24 mouse cellular contexts compared by ENCODE assay signal in genomic region chr11:43098795-43099425, GRCm38 (mm10). TPM values are rescaled to one million over a fixed set of nuclear protein-coding genes. Genes with fewer than 3 reads are reported as not detected.
DNase-seq lines count a peak whose midpoint lies in the region; ATAC-seq and TF ChIP-seq lines count a peak whose summit lies in the region.
"Had no signal": no experiment of that assay in that cellular context is flagged by ENCODE, and none has a peak within 500 bp of the region (broad histone marks: within the 10 kb centered on the region; RNA-seq: fewer than 3 reads in every experiment).

No protein-coding gene starts in this region.

- 82% methylated on average over 7 of the region's 7 CpGs for WGBS in hindbrain, embryonic 14.5 days
- WGBS in hindbrain, embryonic 10.5 days: 82% methylated on average over 7 of the region's 7 CpGs
- 61% methylated on average over 7 of the region's 7 CpGs for WGBS in forebrain, embryonic 12.5 days
- WGBS in forebrain, postnatal 0 days: 41% methylated on average over 7 of the region's 7 CpGs

- no peak overlapping the region for H3K27ac ChIP-seq in hindbrain, embryonic 14.5 days
- no peak overlapping the region for H3K27ac ChIP-seq in hindbrain, embryonic 10.5 days
- H3K27ac ChIP-seq in left cerebral cortex, adult 2 months: peak overlapping the region; percentile 56
- no peak overlapping the region for H3K27ac ChIP-seq in forebrain, embryonic 12.5 days
- H3K27ac ChIP-seq in forebrain, postnatal 0 days (ENCODE audit: low read depth, low read length): peak overlapping the region; percentile 21; the same call in 1 of the 2 replicates
- H3K27ac ChIP-seq: intestine, embryonic 15.5 days; liver, embryonic 12.5 days had no signal

- no peaks in the 10 kb centered on the region for H3K36me3 ChIP-seq in hindbrain, embryonic 14.5 days (replicated peaks; ENCODE audit: control insufficient read depth, insufficient read depth)
- H3K36me3 ChIP-seq in hindbrain, embryonic 10.5 days: no peaks in the 10 kb centered on the region
- H3K36me3 ChIP-seq in forebrain, embryonic 12.5 days (replicated peaks): no peaks in the 10 kb centered on the region
- no peaks in the 10 kb centered on the region for H3K36me3 ChIP-seq in forebrain, postnatal 0 days (ENCODE audit: insufficient read depth)
- H3K36me3 ChIP-seq: intestine, embryonic 15.5 days; liver, embryonic 12.5 days had no signal

- intact Hi-C loops in left cerebral cortex, adult 2 months (cut with DNase I): loop anchor here (5.0 to 10.0 kb wide), 4 partner anchors 88 to 917 kb away; partner anchors contain the start of gene Gabra1
- intact Hi-C loops in left cerebral cortex, postnatal 36 days (cut with DNase I): loop anchor here (10.0 kb wide), 1 partner anchor 294 kb away; no protein-coding TSS in a partner anchor

- no peaks in the 10 kb centered on the region for H3K4me1 ChIP-seq in hindbrain, embryonic 14.5 days (replicated peaks; ENCODE audit: control insufficient read depth, insufficient read depth, low read length)
- H3K4me1 ChIP-seq in hindbrain, embryonic 10.5 days (replicated peaks): no peaks in the 10 kb centered on the region
- no peaks in the 10 kb centered on the region; the same call in 1 of the 2 replicates for H3K4me1 ChIP-seq in forebrain, embryonic 12.5 days
- H3K4me1 ChIP-seq in forebrain, postnatal 0 days (ENCODE audit: insufficient read depth): no peaks in the 10 kb centered on the region
- H3K4me1 ChIP-seq: intestine, embryonic 15.5 days; liver, embryonic 12.5 days had no signal

- no peak overlapping the region for H3K9ac ChIP-seq in hindbrain, embryonic 14.5 days
- no peak overlapping the region for H3K9ac ChIP-seq in forebrain, embryonic 12.5 days
- H3K9ac ChIP-seq in forebrain, postnatal 0 days: no peak overlapping the region
- H3K9ac ChIP-seq: intestine, embryonic 15.5 days; liver, embryonic 12.5 days had no signal

- ATAC-seq in hindbrain, embryonic 14.5 days (ENCODE audit: low FRiP score): peak; percentile 55; the same call in 1 of the 2 replicates
- ATAC-seq in forebrain, embryonic 12.5 days (ENCODE audit: low FRiP score): peak; percentile 73; the same call in 1 of the 2 replicates
- ATAC-seq in forebrain, postnatal 0 days: peak; percentile 69
- ATAC-seq in megakaryocyte-erythroid progenitor cell, adult 5-6 weeks (replicated peaks; ENCODE audit: low FRiP score, low TSS enrichment, poor library complexity, severe bottlenecking): no peak
- ATAC-seq: intestine, embryonic 15.5 days; liver, embryonic 12.5 days had no signal

- no peak overlapping the region for H3K4me2 ChIP-seq in hindbrain, embryonic 14.5 days (replicated peaks)
- no peak overlapping the region for H3K4me2 ChIP-seq in forebrain, embryonic 12.5 days
- H3K4me2 ChIP-seq in forebrain, postnatal 0 days (ENCODE audit: low read depth): no peak overlapping the region
- H3K4me2 ChIP-seq: intestine, embryonic 15.5 days; liver, embryonic 12.5 days had no signal

- no peaks in the 10 kb centered on the region for H3K27me3 ChIP-seq in hindbrain, embryonic 14.5 days (ENCODE audit: control insufficient read depth, insufficient read depth, low read length)
- no peaks in the 10 kb centered on the region for H3K27me3 ChIP-seq in hindbrain, embryonic 10.5 days (ENCODE audit: insufficient read depth, poor library complexity, severe bottlenecking)
- no peaks in the 10 kb centered on the region for H3K27me3 ChIP-seq in forebrain, embryonic 12.5 days
- no peaks in the 10 kb centered on the region for H3K27me3 ChIP-seq in forebrain, postnatal 0 days (ENCODE audit: insufficient read depth, low read length)
- H3K27me3 ChIP-seq: intestine, embryonic 15.5 days; liver, embryonic 12.5 days had no signal

- no peaks in the 10 kb centered on the region for H3K9me3 ChIP-seq in hindbrain, embryonic 14.5 days (ENCODE audit: control insufficient read depth, low read length)
- no peaks in the 10 kb centered on the region for H3K9me3 ChIP-seq in hindbrain, embryonic 10.5 days
- H3K9me3 ChIP-seq in forebrain, embryonic 12.5 days: no peaks in the 10 kb centered on the region
- no peaks in the 10 kb centered on the region for H3K9me3 ChIP-seq in forebrain, postnatal 0 days (ENCODE audit: low read length)
- H3K9me3 ChIP-seq: intestine, embryonic 15.5 days; liver, embryonic 12.5 days had no signal

- peak; percentile 25 for DNase-seq in hindbrain, embryonic 14.5 days (ENCODE audit: low spot score)
- no peak for DNase-seq in hindbrain, embryonic 10.5 days (ENCODE audit: low spot score)
- DNase-seq in left cerebral cortex, adult 2 months (ENCODE audit: extremely low spot score in 1 of 2, low spot score in 2 of 2): peak in 1 of 2 experiments; percentile 24
- no peak for DNase-seq in left cerebral cortex, postnatal 36 days (ENCODE audit: low spot score in 2 of 2)
- no peak for DNase-seq in forebrain, postnatal 0 days
- no peak for DNase-seq in lung, postnatal 10 days
- DNase-seq: adrenal gland, postnatal 25 days; B cell, adult 2 months; cerebellum, adult 18-20 months; cerebellum, postnatal 25 days; embryo, embryonic 11 days; gastrocnemius, postnatal 10 days; heart, adult 18-20 months; heart, postnatal 36 days; kidney, adult 9 months; kidney, postnatal 36 days; lung, adult 2 months; lung, postnatal 36 days; thymus, postnatal 36 days had no signal

- no peak overlapping the region for H3K4me3 ChIP-seq in hindbrain, embryonic 14.5 days (replicated peaks; ENCODE audit: low read length)
- H3K4me3 ChIP-seq in hindbrain, embryonic 10.5 days: no peak overlapping the region
- no peak overlapping the region for H3K4me3 ChIP-seq in left cerebral cortex, adult 2 months
- no peak overlapping the region for H3K4me3 ChIP-seq in forebrain, embryonic 12.5 days (replicated peaks)
- H3K4me3 ChIP-seq in forebrain, postnatal 0 days (ENCODE audit: low read depth, low read length): no peak overlapping the region
- H3K4me3 ChIP-seq: intestine, embryonic 15.5 days; liver, embryonic 12.5 days had no signal

- TF ChIP-seq CTCF in left cerebral cortex, adult 2 months (IDR thresholded peaks at IDR 0.05): no peak
- TF ChIP-seq CTCF in forebrain, postnatal 0 days (IDR thresholded peaks at IDR 0.05; ENCODE audit: low read depth): no peak

RNA-seq across cellular contexts. Expression of gene Atp10b, which starts 50.8 kb away (rescaled TPM):
- 0.46 and 0.59 TPM in 2 replicates for polyA plus RNA-seq in hindbrain, embryonic 14.5 days (2014; fragmentation: Nextera tagmentation; extraction: Ambion mirVana)
- 0.34 and 0.41 TPM in 2 replicates for polyA plus RNA-seq in hindbrain, embryonic 10.5 days (2016; fragmentation: Nextera tagmentation; extraction: Ambion mirVana)
- total RNA-seq in left cerebral cortex, adult 2 months (2021): under 1 TPM; 0.32 to 0.54 TPM
- total RNA-seq in left cerebral cortex, postnatal 36 days (2021): 1 to 10 TPM in 1 of 2 experiments, under 1 TPM in 1; 0.66 to 1.2 TPM
- polyA plus RNA-seq in forebrain, embryonic 12.5 days (2016; fragmentation: Nextera tagmentation; extraction: Ambion mirVana): 0.10 and 0.21 TPM in 2 replicates
- total RNA-seq in forebrain, postnatal 0 days (2014; rRNA removed): 0.85 and 1.1 TPM in 2 replicates
- 0.21 and 0.25 TPM in 2 replicates for polyA plus RNA-seq in forebrain, postnatal 0 days (2015; fragmentation: Nextera tagmentation; extraction: Ambion mirVana)
- not detected in 2 replicates for total RNA-seq in megakaryocyte-erythroid progenitor cell, adult 5-6 weeks (2014; fragmentation: Nextera tagmentation)
- total RNA-seq in megakaryocyte-erythroid progenitor cell, adult 5-6 weeks (2017): not detected in 2 replicates
- total RNA-seq: heart, postnatal 36 days had no signal
- polyA plus RNA-seq: heart, embryonic 14.5 days; liver, embryonic 12.5 days had no signal

Comparison
In these comparisons a context has a peak if more than half of its experiments do, and no peak if none do; other contexts are left out.
1. H3K27ac ChIP-seq: peak in left cerebral cortex, adult 2 months (single experiment) and forebrain, postnatal 0 days (single experiment); none in hindbrain, embryonic 14.5 days (single experiment), hindbrain, embryonic 10.5 days (single experiment) and forebrain, embryonic 12.5 days (single experiment).